Mouse (Mus musculus) neural tube, embryonic 12.5 days (tissue): ENCODE data around the gene Oaz2. TPM values are rescaled to one million over a fixed set of nuclear protein-coding genes. Genes with fewer than 3 reads are reported as not detected.

ENCODE experiments used
- polyA plus RNA-seq: library from polyadenylated mRNA; unstranded; fragments of >200 nt; fragmentation: Nextera tagmentation; extraction: Ambion mirVana; gene quantifications from 2 replicates; pipeline ENCODE4 v1.2.1, GENCODE M21; 2016

Gene Oaz2
- polyA plus RNA-seq, 1 experiment from 2014 or later, result 331 TPM

Other genes starting within 250 kb of the Oaz2 start
- gene Slc51b, start 245.0 kb upstream of the Oaz2 start, polyA plus RNA-seq, result not detected in 2 replicates
- gene Mtfmt, start 232.2 kb upstream of the Oaz2 start, polyA plus RNA-seq, result 23.5 and 24.9 TPM in 2 replicates
- 125 and 129 TPM in 2 replicates for gene Spg21, start 207.1 kb upstream of the Oaz2 start, polyA plus RNA-seq
- gene Ankdd1a, start 147.8 kb upstream of the Oaz2 start, polyA plus RNA-seq, result 0.38 TPM in 1 of 2 replicates, not detected in the other
- gene Plekho2, start 88.0 kb upstream of the Oaz2 start, polyA plus RNA-seq, result 11.6 and 12.4 TPM in 2 replicates
- 14.7 and 15.8 TPM in 2 replicates for gene Pif1, start 80.8 kb upstream of the Oaz2 start, polyA plus RNA-seq
- gene Rbpms2, start 38.4 kb upstream of the Oaz2 start, polyA plus RNA-seq, result 10.2 and 10.3 TPM in 2 replicates
- gene Zfp609, start 159.6 kb downstream of the Oaz2 start, polyA plus RNA-seq, result 12.1 and 12.8 TPM in 2 replicates
- 125 and 146 TPM in 2 replicates for gene Pclaf, start 222.2 kb downstream of the Oaz2 start, polyA plus RNA-seq
- 32.6 and 39.0 TPM in 2 replicates for gene Trip4, start 240.8 kb downstream of the Oaz2 start, polyA plus RNA-seq
- 22.3 and 23.0 TPM in 2 replicates for gene Csnk1g1, start 240.9 kb downstream of the Oaz2 start, polyA plus RNA-seq